Mouse (Mus musculus) retina, postnatal 7 days (tissue): ENCODE results near the gene Enpp4.

Experiments used
- DNase-seq: peaks from one replicate; pipeline ENCODE4 v3.0.0-alpha.2; 2012; ENCODE audit warnings: low read depth, low spot score

The Enpp4 gene

DNA sequence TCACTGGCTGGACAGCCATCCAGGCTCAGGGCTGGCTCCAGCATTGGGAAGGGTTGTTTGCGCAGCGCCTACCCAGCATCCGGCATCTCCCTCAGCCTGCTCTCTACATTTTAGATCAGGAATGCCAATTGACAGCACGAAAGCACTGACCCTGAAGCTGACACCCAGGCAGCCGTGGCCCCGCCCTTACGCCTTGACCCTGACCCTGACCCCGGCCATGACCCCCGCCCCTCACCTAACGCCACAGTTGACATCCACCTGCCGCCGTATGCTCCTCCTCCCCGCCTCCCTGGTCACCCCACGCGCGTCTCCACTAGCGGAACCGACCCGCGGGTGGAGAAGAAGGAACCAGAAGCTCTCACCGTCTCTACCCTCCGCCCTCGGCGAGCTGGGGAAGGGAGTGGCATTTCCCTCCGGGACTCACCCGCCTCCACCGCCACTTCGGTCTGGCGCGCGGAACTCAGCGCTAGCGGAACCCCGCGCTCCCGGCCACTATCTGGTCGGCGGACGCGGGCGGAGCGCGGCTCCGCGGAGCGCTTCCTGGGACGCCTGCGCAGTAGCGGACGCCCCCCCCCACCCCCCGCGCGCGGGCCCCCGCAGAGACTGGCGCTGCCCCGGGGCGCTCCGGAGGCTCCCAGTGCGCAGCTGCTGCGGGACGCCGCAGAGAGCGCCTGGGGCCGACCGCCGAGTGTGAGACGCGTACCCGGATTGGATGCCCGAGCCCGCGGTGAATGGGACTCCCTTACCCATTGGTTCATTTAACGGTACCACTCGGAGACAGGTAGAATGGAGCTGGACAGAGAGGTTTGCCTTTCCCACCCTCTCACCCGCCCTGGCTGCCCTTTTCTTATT, at the start of gene Enpp4:
Gene Enpp4, minus strand, starts transcription at position 523 of the 852 bp plus-strand sequence.
- peak; percentile 87 for DNase-seq

- DNase-seq, result no peak
Observed at GRCm38 (mm10) chr17:44155204-44155603, 49.6 kb upstream of the Enpp4 start.

- no peak for DNase-seq
Observed at GRCm38 (mm10) chr17:44153871-44154270, 48.3 kb upstream of the Enpp4 start.

GRCm38 (mm10) chr17:44151889-44152288, 46.3 kb upstream of the Enpp4 start:
- no peak for DNase-seq

DNA sequence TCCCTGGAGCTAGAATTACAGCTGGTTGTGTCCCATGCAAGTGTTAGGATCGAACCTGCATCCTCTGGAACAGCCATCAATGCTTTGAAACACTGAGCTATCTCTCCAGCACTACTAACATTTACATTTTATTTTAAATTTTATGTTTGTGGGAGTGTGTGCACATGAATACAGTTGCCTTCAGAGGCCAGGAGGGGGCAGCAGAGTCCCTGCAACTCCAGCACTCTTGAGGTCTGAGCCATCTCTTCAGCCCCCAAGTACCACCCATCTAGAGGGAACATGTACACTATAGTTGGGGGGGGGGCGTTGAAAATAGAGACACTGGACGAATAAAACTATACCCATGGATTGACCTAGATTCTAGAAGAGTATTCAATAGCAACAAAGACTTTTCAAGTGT, 45.5 kb upstream of the Enpp4 start:
- DNase-seq, result peak; percentile 17

- no peak for DNase-seq
Observed at GRCm38 (mm10) chr17:44148109-44148846, 42.7 kb upstream of the Enpp4 start.

GRCm38 (mm10) chr17:44145806-44146205, 40.2 kb upstream of the Enpp4 start:
- DNase-seq, result no peak

- DNase-seq, result no peak
Observed at GRCm38 (mm10) chr17:44136863-44137640, 31.4 kb upstream of the Enpp4 start.

DNA sequence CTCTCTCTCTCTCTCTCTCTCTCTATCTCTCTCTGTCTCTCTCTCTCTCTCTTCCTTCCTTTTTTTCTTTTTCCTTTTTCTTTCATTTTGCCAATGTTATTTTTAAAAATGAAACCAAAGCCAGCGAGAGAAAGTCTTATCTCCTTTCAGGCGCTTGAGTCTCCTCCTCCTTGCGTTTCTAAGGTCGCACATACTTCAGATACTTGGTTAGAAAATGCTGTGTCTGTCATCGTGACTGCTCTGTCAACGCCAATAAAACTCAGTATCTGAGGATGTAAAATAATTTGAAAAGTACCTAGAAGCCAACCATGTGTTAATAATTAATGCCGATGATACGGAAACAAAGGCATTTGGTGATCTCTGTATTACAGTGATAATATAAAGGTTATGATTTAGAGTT, 30.4 kb upstream of the Enpp4 start:
- no peak for DNase-seq

- no peak for DNase-seq
Observed at GRCm38 (mm10) chr17:44134545-44134944, 28.9 kb upstream of the Enpp4 start.

DNA sequence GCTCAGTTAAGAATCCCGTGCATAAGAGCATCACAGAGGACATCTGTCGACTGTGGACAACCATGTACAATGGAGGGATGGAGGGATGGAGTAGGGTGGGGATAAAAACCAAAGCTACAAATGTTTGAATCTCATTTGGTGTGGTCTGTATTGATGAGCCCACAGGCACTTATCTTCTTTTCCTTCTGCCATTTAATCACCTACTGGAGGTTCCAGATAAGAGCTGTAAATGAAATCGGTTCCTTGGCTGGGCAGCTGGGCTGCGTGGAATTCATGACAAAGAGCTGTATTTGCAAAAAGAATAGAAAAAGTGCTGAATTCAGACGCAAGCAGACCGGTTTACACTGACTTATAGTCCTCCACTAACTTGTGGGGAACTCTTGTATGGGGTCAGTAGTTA, 28.5 kb upstream of the Enpp4 start:
- DNase-seq, result no peak

GRCm38 (mm10) chr17:44130429-44130828, 24.8 kb upstream of the Enpp4 start:
- DNase-seq, result peak; percentile 63

DNA sequence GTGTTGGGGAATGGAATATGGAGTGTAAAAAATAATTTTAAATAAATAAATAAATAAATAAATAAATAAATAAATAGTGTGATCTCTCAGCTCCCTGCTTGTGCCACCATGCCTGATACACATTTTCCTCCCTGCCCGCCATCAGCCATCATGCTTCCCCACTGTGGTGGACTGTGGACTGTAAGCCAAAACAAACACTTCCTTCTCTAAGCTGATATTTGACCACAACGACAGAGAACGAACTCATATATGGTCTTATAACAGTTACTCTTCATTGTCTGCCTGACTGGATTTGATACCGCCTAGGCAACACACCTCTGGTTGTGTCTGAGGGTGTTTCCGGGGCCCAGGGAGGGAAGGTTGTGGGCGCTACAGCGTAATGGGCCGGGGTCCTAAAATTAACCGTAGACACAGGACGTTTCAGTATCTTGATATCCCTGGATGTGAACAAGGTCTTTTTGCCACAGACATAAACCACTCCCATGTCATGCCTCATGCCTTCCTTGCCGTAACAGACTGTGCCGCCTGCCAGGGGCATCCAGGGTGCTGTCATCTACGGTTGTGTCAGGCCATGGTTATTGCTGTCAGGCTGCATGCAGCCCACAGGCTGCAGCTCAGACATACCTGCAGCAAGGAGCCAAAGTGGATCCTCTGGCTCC, 23.6 kb upstream of the Enpp4 start:
- DNase-seq, result no peak

DNA sequence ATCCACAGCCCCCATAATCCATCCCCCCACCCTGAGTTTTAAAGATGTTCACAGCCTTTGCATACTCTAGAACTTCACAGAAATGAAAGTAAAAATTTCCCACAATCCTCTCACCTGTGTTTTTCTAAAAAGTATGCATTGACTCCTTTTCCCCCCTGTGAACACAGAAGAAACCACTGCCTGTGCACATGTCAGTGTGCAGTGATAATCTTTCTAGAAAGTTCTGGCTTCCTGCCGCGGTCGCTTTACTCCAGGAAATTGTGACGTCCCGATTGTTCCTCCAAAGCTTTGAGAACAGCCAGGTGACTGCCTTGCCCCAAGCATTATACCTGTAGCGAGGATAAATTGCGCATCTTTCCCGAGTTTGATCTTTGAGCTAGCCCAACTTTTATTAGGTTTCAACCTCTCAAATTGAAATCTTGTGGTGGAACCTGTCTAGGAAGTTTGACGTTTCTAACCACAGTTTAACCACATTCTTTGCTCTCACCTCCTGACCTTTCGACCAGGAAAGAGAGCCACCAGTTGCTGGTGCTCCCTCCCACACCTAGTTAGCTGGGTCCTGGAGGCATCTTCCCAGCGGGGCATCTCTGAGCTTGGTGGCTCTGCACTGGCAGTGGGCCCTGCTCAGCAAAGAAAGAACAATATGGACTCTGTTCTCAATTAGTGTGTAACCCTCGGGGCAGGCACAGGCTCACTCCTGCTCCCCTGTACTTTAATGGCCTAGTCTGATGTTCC, 15.9 kb upstream of the Enpp4 start:
- no peak for DNase-seq

DNA sequence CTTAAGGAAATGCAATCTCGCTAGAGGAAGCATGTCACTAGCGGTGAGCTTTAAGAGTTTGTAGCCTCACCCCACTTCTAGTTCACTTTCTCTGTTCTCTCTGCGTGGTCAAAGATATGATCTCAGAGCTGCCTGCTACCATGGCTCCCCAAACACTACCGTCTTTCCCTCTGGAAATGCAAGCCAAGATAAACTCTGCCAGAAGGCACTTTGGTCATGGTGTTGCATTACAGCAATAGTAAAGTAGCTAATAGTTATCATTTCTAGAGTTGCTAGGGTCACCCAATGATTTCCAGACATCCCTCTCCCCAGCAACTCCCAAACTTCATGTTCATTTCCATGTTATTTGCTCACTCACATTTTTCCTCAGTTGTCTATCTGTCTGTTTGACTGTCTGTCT, 12.6 kb upstream of the Enpp4 start:
- no peak for DNase-seq

- no peak for DNase-seq
Observed at GRCm38 (mm10) chr17:44117721-44118120, 12.1 kb upstream of the Enpp4 start.

- DNase-seq, result no peak
Observed at GRCm38 (mm10) chr17:44116584-44116983, 11.0 kb upstream of the Enpp4 start.

DNA sequence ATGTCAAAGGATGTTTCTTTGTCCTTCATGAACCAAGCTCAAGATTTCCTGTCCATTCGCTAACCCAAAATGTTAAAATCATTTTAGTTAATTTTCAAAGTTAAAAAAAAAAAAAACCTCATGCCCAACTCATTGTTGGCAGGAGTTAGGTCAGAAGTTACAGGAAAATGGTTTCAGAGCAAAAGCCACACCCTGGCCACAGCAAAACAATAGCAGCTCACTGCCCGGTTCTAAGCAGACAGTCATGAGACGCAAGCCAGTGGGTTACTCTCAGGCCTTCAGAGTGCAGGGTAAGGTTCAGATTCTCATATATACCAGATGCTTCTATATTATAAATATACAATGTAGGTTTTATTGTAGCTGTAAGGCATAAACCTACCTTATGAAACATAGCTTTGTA, 2.7 kb upstream of the Enpp4 start:
- no peak for DNase-seq

- no peak for DNase-seq
Observed at GRCm38 (mm10) chr17:44101961-44102360, 3.6 kb downstream of the Enpp4 start.

- DNase-seq, result no peak
Observed at GRCm38 (mm10) chr17:44100906-44101305, 4.7 kb downstream of the Enpp4 start.

- no peak for DNase-seq
Observed at GRCm38 (mm10) chr17:44100486-44100885, 5.1 kb downstream of the Enpp4 start.
